Mouse (Mus musculus) kidney, embryonic 16.5 days (tissue): Measurements from ENCODE around the gene Vmn1r119. TPM values are rescaled to one million over a fixed set of nuclear protein-coding genes. Genes with fewer than 3 reads are reported as not detected.
"Not testable (repeated sequence)": the region's sequence is repeated elsewhere in the genome, so short reads cannot be mapped to it uniquely, and the experiment has no call there.

ENCODE experiments used
- ATAC-seq: fragments of 200-750 bp; cut with Nextera tagmentation; 2 replicates; pipeline ENCODE4 v1.8.0; 2017; ENCODE audit warnings: moderate TSS enrichment; ENCODE audit not compliant: low FRiP score, low TSS enrichment
- H3K27ac ChIP-seq: fragments of 300-500 bp; sonication (generic); 2 replicates; pipeline ENCODE4 v1.5.1; 2014; ENCODE audit warnings: low read length
- H3K27me3 ChIP-seq: fragments of 300-500 bp; sonication (generic); 2 replicates; pipeline ENCODE4 v1.6.1; 2014; ENCODE audit warnings: low read length, control low read depth, mixed read lengths; ENCODE audit not compliant: insufficient read depth
- H3K36me3 ChIP-seq: fragments of 300-500 bp; sonication (generic); 2 replicates; pipeline ENCODE4 v1.6.1; 2014; ENCODE audit warnings: low read length, control low read depth, mixed read lengths; ENCODE audit not compliant: insufficient read depth
- H3K4me1 ChIP-seq: fragments of 300-500 bp; sonication (generic); 2 replicates; pipeline ENCODE4 v1.6.1; 2014; ENCODE audit warnings: low read length, control low read depth, mixed read lengths; ENCODE audit not compliant: insufficient read depth
- H3K4me2 ChIP-seq: fragments of 300-500 bp; sonication (generic); replicated peaks from 2 replicates; pipeline ENCODE4 v1.6.1; 2014; ENCODE audit warnings: low read depth, low read length
- H3K4me3 ChIP-seq: fragments of 300-500 bp; sonication (generic); 2 replicates; pipeline ENCODE4 v1.5.1; 2014; ENCODE audit warnings: mild to moderate bottlenecking, low read length
- H3K9ac ChIP-seq: fragments of 300-500 bp; sonication (generic); replicated peaks from 2 replicates; pipeline ENCODE4 v1.6.1; 2014; ENCODE audit warnings: low read length
- H3K9me3 ChIP-seq: fragments of 300-500 bp; sonication (generic); 2 replicates; pipeline ENCODE4 v1.6.1; 2016; ENCODE audit warnings: low read length, control low read depth
- WGBS: fragments of 180-500 bp; shearing (Covaris S2); extraction: QIAGEN DNeasy Blood & Tissue Kit; methylation state at CpG from one replicate; pipeline ENCODE4 v1.1.7; 2014; 5-methylcytosine and 5-hydroxymethylcytosine counted together
- polyA plus RNA-seq: library from polyadenylated mRNA; unstranded; fragments of >200 nt; fragmentation: Nextera tagmentation; extraction: Ambion mirVana; gene quantifications from 2 replicates; pipeline ENCODE4 v1.2.1, GENCODE M21; 2015

The Vmn1r119 gene
- polyA plus RNA-seq: not detected in 2 replicates

- H3K4me2 ChIP-seq, ATAC-seq, H3K27me3 ChIP-seq, H3K4me3 ChIP-seq, H3K27ac ChIP-seq, H3K4me1 ChIP-seq, H3K36me3 ChIP-seq, H3K9ac ChIP-seq, H3K9me3 ChIP-seq: not testable (repeated sequence)
- WGBS: no CpG with 5 or more reads among the region's 2 CpGs
Observed at GRCm38 (mm10) chr7:21012355-21012754, at the start of gene Vmn1r119. Gene Vmn1r119, minus strand, starts transcription at chr7:21012455.

DNA sequence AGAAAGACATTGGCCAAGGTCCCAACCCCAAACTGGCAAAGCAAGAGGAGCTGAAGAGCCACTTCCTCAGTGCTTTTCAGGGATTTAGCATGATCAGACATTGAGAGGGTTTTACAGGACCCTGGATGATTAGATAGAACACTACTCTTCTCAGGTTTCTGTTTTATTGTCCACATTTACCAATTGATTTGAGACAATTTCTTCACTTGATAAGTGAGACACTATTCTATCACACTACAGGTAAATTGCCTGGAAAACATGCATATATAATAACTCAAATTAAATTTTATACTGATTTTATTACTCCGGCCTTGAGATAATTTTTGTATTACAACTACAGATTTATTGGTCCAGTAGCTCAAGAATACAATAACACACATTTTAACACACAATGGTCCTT lies 41.4 kb upstream of the Vmn1r119 start, which contains the start of gene Vmn1r120:
TSS of gene Vmn1r120 (minus strand) at position 101 of the 400 bp plus-strand sequence.
- H3K27ac ChIP-seq, H3K9ac ChIP-seq, H3K4me1 ChIP-seq, H3K36me3 ChIP-seq, H3K4me3 ChIP-seq, H3K9me3 ChIP-seq, ATAC-seq, H3K4me2 ChIP-seq, H3K27me3 ChIP-seq: not testable (repeated sequence)
- 100% methylated on average over 1 of the region's 1 CpGs for WGBS

Other genes with a start within 250 kb of the Vmn1r119 start
- gene Vmn1r112, start 241.3 kb downstream of the Vmn1r119 start, polyA plus RNA-seq: not detected in 2 replicates
- gene Vmn1r113, start 225.2 kb downstream of the Vmn1r119 start, polyA plus RNA-seq: not detected in 2 replicates
- not detected in 2 replicates for gene Vmn1r114, start 200.3 kb downstream of the Vmn1r119 start, polyA plus RNA-seq
- not detected in 2 replicates for gene Vmn1r115, start 167.5 kb downstream of the Vmn1r119 start, polyA plus RNA-seq
- gene Vmn1r116, start 140.2 kb downstream of the Vmn1r119 start, polyA plus RNA-seq: not detected in 2 replicates
- not detected in 2 replicates for gene Vmn1r117, start 128.3 kb downstream of the Vmn1r119 start, polyA plus RNA-seq
- not detected in 2 replicates for gene Vmn1r118, start 100.1 kb downstream of the Vmn1r119 start, polyA plus RNA-seq
- not detected in 2 replicates for gene Vmn1r120, start 41.3 kb upstream of the Vmn1r119 start, polyA plus RNA-seq
- gene Vmn1r121, start 86.1 kb upstream of the Vmn1r119 start, polyA plus RNA-seq: not detected in 2 replicates
- not detected in 2 replicates for gene Vmn1r122, start 121.7 kb upstream of the Vmn1r119 start, polyA plus RNA-seq
- gene Vmn1r123, start 149.7 kb upstream of the Vmn1r119 start, polyA plus RNA-seq: not detected in 2 replicates
- gene Gm5157, start 178.0 kb upstream of the Vmn1r119 start, polyA plus RNA-seq: not detected in 2 replicates
- gene Vmn1r124, start 248.2 kb upstream of the Vmn1r119 start, polyA plus RNA-seq: not detected in 2 replicates